Mouse (Mus musculus): Measurements from ENCODE around the gene Oard1.

- TF ChIP-seq CTCF (IDR thresholded peaks at IDR 0.05; ENCODE audit: low read depth, low read length) (no peak), POLR2A (IDR thresholded peaks at IDR 0.05; ENCODE audit: borderline replicate concordance, low read depth, low read length) (no peak)
Measured at GRCm38 (mm10) chr17:48451353-48451675, 41.5 kb downstream of the Oard1 start, which contains the start of gene Tspo2.

Data from bone marrow macrophage, adult 2 months (primary cell).